ENCODE assay signal across 1 mouse cellular context in the genomic region with DNA sequence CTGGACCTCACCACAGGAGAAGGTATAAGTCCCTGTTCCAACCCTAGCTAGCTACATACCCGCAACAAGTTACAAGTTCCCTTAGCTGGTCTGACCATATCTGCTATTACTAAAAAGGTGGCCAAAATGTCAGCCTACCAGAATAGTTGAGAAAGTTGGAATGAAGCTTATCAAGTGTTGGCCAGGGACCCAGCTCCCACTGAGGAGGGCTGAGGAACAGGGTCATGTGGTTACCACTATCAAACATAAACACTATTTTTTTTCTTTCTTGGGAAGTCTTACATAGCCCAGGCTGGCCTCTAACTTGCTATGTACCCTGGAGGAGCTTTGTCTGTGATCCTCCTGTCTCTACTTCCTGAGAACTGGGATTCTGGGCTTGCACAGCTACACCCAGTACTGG.
TF ChIP-seq lines count a peak whose summit lies in the region.

No protein-coding gene starts in this region.

TF ChIP-seq in MEL, 35 proteins besides CTCF, POLR2A, EP300 and RAD21 (continued from another document):
- TF ChIP-seq GATA1 (IDR thresholded peaks at IDR 0.05; ENCODE audit: low read depth, low read length) (peak; percentile 35; the same call in 1 of the 2 replicates), SIN3A (IDR thresholded peaks at IDR 0.05; ENCODE audit: low read length) (0 out of 2 replicates have a peak, but pooled peaks have one; percentile 15), POLR2AphosphoS2 (IDR thresholded peaks at IDR 0.05; ENCODE audit: low read length) (no peak), ZKSCAN1 (IDR thresholded peaks at IDR 0.05; ENCODE audit: low read depth, low read length) (no peak), USF1 (IDR thresholded peaks at IDR 0.05; ENCODE audit: low read depth, low read length) (peak; percentile 85), UBTF (IDR thresholded peaks at IDR 0.05; ENCODE audit: borderline replicate concordance, insufficient read depth, low read depth, low read length) (no peak), HCFC1 (IDR thresholded peaks at IDR 0.05; ENCODE audit: low read depth, low read length) (no peak), ZMIZ1 (IDR thresholded peaks at IDR 0.05; ENCODE audit: low read depth, low read length) (no peak)
